Mouse (Mus musculus): ENCODE measurements around the gene Edf1.

- TF ChIP-seq CTCF (IDR thresholded peaks at IDR 0.05; ENCODE audit: borderline replicate concordance, insufficient read depth, low read depth, low read length) (no peak), POLR2A (IDR thresholded peaks at IDR 0.05; ENCODE audit: borderline replicate concordance, insufficient read depth, low read length) (no peak)
Observed at GRCm38 (mm10) chr2:25583571-25583970, 25.9 kb downstream of the Edf1 start.
